Mouse (Mus musculus) small intestine, adult 2 months (tissue): ENCODE measurements around the gene Prss34.

Experiments
- CTCF ChIP-seq: fragments of 200-500 bp; IDR thresholded peaks from 2 replicates; pipeline ENCODE4 v1.5.1; 2012; ENCODE audit warnings: low read depth, mild to moderate bottlenecking, control low read depth, inconsistent platforms, low read length, moderate library complexity, mixed read lengths; ENCODE audit not compliant: insufficient replicate concordance, insufficient read length; ENCODE audit errors: extremely low read depth
- POLR2A ChIP-seq: fragments of 200-500 bp; IDR thresholded peaks from 2 replicates; pipeline ENCODE4 v1.6.1; 2012; ENCODE audit warnings: low read depth, mild to moderate bottlenecking, control low read depth, inconsistent platforms, low read length, moderate library complexity

- TF ChIP-seq CTCF (no peak), POLR2A (no peak)
Observed at GRCm38 (mm10) chr17:25275833-25276232, 22.4 kb upstream of the Prss34 start.
